Mouse (Mus musculus) midbrain, postnatal 0 days (tissue): ENCODE measurements around the gene Gpr183. TPM values are rescaled to one million over a fixed set of nuclear protein-coding genes. Genes with fewer than 3 reads are reported as not detected.

Experiments
- ATAC-seq: fragments of 200-750 bp; cut with Nextera tagmentation; 2 replicates; pipeline ENCODE4 v1.8.0; 2017; ENCODE audit warnings: moderate number of reproducible peaks, mild to moderate bottlenecking, moderate TSS enrichment, moderate library complexity; ENCODE audit not compliant: low FRiP score
- DNase-seq: peaks from one replicate; pipeline ENCODE4 v3.0.0-alpha.2; 2015; ENCODE audit warnings: low spot score
- H3K27ac ChIP-seq: fragments of 300-500 bp; sonication (generic); 2 replicates; pipeline ENCODE4 v1.5.1; 2014; ENCODE audit warnings: low read depth, mild to moderate bottlenecking, low read length, mixed read lengths
- H3K27me3 ChIP-seq: fragments of 300-500 bp; sonication (generic); 2 replicates; pipeline ENCODE4 v1.6.1; 2014; ENCODE audit warnings: low read length, control low read depth, mixed read lengths; ENCODE audit not compliant: insufficient read depth
- H3K36me3 ChIP-seq: fragments of 300-500 bp; sonication (generic); 2 replicates; pipeline ENCODE4 v1.6.1; 2014; ENCODE audit warnings: low read length, control low read depth, mixed read lengths; ENCODE audit not compliant: insufficient read depth
- H3K4me1 ChIP-seq: fragments of 300-500 bp; sonication (generic); 2 replicates; pipeline ENCODE4 v1.6.1; 2014; ENCODE audit warnings: mild to moderate bottlenecking, control low read depth, antibody characterized with exemption, low read length, mixed read lengths; ENCODE audit not compliant: insufficient read depth
- H3K4me2 ChIP-seq: fragments of 300-500 bp; sonication (generic); 2 replicates; pipeline ENCODE4 v1.6.1; 2014; ENCODE audit warnings: low read depth, mild to moderate bottlenecking, low read length, mixed read lengths; ENCODE audit not compliant: poor library complexity, severe bottlenecking
- H3K4me3 ChIP-seq: fragments of 300-500 bp; sonication (generic); 2 replicates; pipeline ENCODE4 v1.5.1; 2014; ENCODE audit warnings: low read depth, mild to moderate bottlenecking, low read length, moderate library complexity
- H3K9ac ChIP-seq: fragments of 300-500 bp; sonication (generic); replicated peaks from 2 replicates; pipeline ENCODE4 v1.6.1; 2014; ENCODE audit warnings: mild to moderate bottlenecking, low read length, moderate library complexity, mixed read lengths; ENCODE audit not compliant: poor library complexity, severe bottlenecking
- H3K9me3 ChIP-seq: fragments of 300-500 bp; sonication (generic); 2 replicates; pipeline ENCODE4 v1.6.1; 2016; ENCODE audit warnings: low read length, control low read depth
- CTCF ChIP-seq: IDR thresholded peaks from 2 replicates; pipeline ENCODE4 v1.5.1; 2016; ENCODE audit warnings: antibody characterized with exemption, mild to moderate bottlenecking
- WGBS: fragments of 180-500 bp; shearing (Covaris S2); extraction: QIAGEN DNeasy Blood & Tissue Kit; methylation state at CpG from one replicate; pipeline ENCODE4 v1.1.7; 2014; 5-methylcytosine and 5-hydroxymethylcytosine counted together
- polyA plus RNA-seq: library from polyadenylated mRNA; unstranded; fragments of >200 nt; fragmentation: Nextera tagmentation; extraction: Ambion mirVana; gene quantifications from 2 replicates; pipeline ENCODE4 v1.2.1, GENCODE M21; 2015
- total RNA-seq: library from RNA; depleted of rRNA; stranded (reverse); fragments of >200 nt; gene quantifications from 2 replicates; pipeline ENCODE4 v1.2.3, GENCODE M21; 2014

The Gpr183 gene
- total and polyA plus RNA-seq, 2 experiments from 2014 or later = 0.49 to 1.3 TPM

DNA sequence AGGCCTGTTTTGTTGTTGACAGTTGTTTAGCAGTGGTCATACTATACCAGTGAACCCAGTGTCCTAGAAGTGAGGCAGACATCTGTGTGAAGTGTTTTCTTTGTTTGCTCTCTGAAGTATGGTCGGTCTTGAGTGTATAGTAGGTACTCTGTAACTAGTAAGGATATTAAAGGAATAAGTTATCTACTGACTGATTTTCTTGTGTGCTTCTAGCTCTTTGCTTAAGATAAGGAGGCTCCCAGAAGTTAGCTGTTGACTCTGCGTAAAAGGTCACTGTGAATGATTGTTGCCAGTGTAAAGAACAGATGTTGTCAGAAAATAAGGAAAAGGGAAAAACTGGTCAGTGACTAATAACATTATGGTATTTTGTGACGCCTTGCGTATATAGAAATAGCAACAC lies 2.1 kb upstream of the Gpr183 start:
- no peaks in the 10 kb centered on the region for H3K27me3 ChIP-seq
- H3K27ac ChIP-seq = no peak overlapping the region
- no peak for TF ChIP-seq CTCF
- WGBS = 92% methylated on average over 4 of the region's 4 CpGs
- no peak overlapping the region for H3K4me3 ChIP-seq
- H3K9me3 ChIP-seq = no peaks in the 10 kb centered on the region
- H3K4me1 ChIP-seq = no peaks in the 10 kb centered on the region
- H3K36me3 ChIP-seq = no peaks in the 10 kb centered on the region
- no peak overlapping the region for H3K4me2 ChIP-seq
- no peak overlapping the region for H3K9ac ChIP-seq
- ATAC-seq (no peak), DNase-seq (no peak)

DNA sequence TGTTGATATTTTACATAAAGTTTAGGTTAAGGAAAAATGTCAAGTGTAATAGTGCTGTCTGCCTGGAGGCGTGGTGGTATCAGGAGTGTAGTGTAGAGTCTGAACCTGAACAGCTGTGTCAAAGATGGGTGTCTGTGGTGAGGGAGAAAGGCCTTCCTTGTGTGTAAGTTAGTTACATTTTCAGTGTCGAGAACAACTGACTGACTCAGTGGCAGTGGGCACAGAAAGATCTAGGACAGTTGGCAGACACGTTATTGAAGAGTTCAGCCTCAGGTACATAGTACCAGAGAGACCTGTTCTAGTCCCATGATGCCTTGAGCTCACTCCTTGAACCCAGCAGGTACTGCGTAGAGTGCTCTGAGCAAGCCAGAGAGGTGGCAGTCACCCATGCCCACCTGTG lies 466 bp upstream of the Gpr183 start:
- Histone ChIP-seq H3K36me3 (no peaks in the 10 kb centered on the region), H3K27ac (no peak overlapping the region), H3K9ac (no peak overlapping the region), H3K4me3 (no peak overlapping the region), H3K4me1 (no peaks in the 10 kb centered on the region), H3K4me2 (no peak overlapping the region), H3K9me3 (no peaks in the 10 kb centered on the region), H3K27me3 (no peaks in the 10 kb centered on the region)
- DNase-seq (no peak), ATAC-seq (no peak)
- WGBS = 91% methylated on average over 4 of the region's 4 CpGs
- no peak for TF ChIP-seq CTCF

DNA sequence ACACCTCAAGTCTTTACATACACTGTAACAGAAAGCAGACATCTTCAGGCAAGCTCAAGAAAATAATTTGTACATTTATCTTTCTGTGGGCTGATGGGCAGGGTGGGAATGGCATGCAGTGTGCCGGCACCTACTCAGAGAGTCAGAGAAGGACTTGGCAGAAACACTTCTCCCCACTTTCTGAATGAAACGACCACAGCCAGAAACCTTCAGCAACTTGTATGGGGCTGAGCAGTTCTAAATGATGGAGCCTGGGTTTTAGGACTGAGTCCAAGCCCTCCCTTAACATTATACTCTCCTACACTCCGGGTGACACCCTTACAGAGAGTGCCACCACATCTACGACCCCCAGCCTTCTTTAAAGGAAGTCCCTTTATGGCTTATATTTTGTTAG lies 1.1 kb downstream of the Gpr183 start:
- Histone ChIP-seq H3K27ac (no peak overlapping the region; the same call in 1 of the 2 replicates), H3K27me3 (no peaks in the 10 kb centered on the region), H3K4me1 (no peaks in the 10 kb centered on the region), H3K9me3 (no peaks in the 10 kb centered on the region), H3K9ac (no peak overlapping the region), H3K36me3 (no peaks in the 10 kb centered on the region), H3K4me2 (no peak overlapping the region), H3K4me3 (no peak overlapping the region)
- peak; percentile 13 for DNase-seq
- WGBS = 62% methylated on average over 4 of the region's 4 CpGs
- ATAC-seq = no peak
- no peak for TF ChIP-seq CTCF

DNA sequence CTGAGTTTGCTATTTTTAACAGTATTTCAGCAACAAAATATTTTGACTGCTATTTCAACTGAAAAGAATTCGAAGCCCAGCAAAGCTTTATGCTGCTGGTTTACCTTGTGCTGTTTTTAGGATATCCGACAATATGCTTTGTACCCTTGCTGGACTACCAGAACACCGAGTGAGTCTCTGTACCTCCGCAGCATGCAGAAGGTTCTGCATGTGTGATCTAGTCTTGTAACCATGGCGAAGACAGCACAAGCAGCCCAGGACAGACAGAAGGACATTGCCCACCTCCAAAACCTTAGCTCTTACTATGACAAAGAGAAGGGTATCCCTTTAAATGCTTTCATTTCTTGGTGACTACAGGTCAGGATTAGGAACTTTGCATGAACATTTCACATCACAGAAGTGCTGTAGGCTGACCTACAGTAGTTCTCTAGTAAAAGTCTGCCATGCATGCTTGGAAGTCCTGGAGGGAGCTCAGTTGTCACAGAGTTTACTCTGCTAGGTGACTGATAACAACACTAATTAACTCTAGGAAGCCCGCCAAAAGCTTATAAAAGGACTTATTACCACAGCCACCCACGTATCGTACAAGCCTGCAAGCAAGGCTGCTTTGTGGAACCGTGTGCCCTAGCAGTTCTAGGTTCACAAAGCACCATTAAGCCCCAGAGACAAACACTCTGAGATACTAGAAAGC lies 1.6 kb downstream of the Gpr183 start:
- peak; percentile 55 for DNase-seq
- TF ChIP-seq CTCF = no peak
- Histone ChIP-seq H3K4me2 (no peak overlapping the region), H3K27ac (no peak overlapping the region; the same call in 1 of the 2 replicates), H3K27me3 (no peaks in the 10 kb centered on the region), H3K4me1 (no peaks in the 10 kb centered on the region), H3K9ac (no peak overlapping the region), H3K9me3 (no peaks in the 10 kb centered on the region), H3K4me3 (no peak overlapping the region), H3K36me3 (no peaks in the 10 kb centered on the region)
- WGBS = 72% methylated on average over 9 of the region's 9 CpGs
- ATAC-seq = no peak

DNA sequence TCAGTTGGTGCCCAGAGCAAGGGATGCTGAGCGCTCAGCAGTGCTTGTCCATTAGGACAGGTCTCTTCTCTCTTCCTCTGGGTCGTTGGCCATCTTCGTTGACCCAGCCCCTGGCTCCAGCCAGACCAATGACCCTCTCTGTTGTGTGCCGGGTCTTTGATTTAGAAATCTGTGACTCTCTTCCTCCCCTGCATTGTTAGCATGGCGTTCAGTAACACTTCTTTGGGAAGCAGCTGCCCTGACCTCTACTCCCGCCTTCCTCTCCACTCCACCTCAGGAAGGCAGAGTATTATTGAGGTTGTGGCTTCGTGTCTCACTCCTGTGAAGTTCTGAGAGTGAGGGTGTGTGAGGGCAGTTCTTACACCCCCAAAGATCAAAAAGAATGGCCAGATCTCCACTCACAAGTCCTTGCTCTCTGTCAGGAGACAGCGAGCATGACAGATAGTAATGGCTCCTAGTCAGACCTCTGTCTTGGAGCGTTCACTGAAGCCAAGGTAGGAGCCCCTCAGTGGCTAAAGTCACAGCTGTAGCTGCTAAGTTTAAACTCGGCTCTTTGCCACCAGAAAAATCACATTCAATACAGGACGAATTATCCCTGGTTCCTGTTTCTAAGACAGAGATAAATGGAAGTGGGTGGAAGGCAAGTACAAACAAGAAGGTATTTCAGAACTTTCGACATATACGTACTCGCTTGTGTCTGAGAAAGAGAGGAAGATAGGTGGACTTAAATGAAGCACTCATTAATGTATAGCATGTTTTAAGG lies 2.7 kb downstream of the Gpr183 start:
- ATAC-seq (no peak), DNase-seq (no peak)
- no peaks in the 10 kb centered on the region for H3K36me3 ChIP-seq
- no peak overlapping the region for H3K4me2 ChIP-seq
- 84% methylated on average over 14 of the region's 14 CpGs for WGBS
- no peak for TF ChIP-seq CTCF
- no peaks in the 10 kb centered on the region for H3K4me1 ChIP-seq
- no peaks in the 10 kb centered on the region for H3K9me3 ChIP-seq
- H3K4me3 ChIP-seq = no peak overlapping the region
- H3K9ac ChIP-seq = no peak overlapping the region
- H3K27ac ChIP-seq = no peak overlapping the region
- no peaks in the 10 kb centered on the region for H3K27me3 ChIP-seq

DNA sequence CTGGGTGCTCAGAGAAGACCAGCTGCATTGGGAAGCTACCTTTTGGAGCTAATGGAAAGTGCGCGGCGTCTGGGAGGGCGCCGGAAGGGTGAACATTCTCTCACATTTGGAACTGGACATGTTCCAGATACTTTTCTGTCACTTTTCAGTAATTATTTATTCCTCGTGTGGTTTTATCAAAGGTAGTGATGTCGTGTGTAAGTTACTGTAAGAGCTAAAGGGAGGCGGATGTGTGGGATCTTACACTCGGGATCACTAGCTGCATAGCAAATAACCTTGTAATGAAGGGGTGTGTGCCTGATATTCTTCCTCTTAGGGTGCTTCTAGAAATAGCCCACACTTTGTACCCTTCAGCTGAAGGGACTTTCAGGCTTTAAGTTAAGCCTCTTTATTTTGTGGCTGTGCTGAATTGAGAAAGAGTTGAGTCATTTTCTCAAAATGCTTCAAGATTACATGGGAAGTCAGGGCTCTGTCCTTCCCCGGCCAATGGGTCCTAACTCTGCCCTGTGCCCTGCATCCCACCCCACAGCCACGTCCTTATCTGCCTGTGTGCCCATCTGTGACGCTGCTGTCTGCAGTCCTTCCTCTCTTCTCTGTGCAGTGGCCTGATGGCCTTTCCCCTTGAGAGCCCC lies 3.4 kb downstream of the Gpr183 start:
- H3K4me3 ChIP-seq = no peak overlapping the region
- ATAC-seq (no peak), DNase-seq (no peak)
- no peaks in the 10 kb centered on the region for H3K9me3 ChIP-seq
- H3K27ac ChIP-seq = no peak overlapping the region
- H3K27me3 ChIP-seq = no peaks in the 10 kb centered on the region
- TF ChIP-seq CTCF = no peak
- H3K36me3 ChIP-seq = no peaks in the 10 kb centered on the region
- H3K9ac ChIP-seq = no peak overlapping the region
- no peaks in the 10 kb centered on the region for H3K4me1 ChIP-seq
- WGBS = 82% methylated on average over 12 of the region's 12 CpGs
- H3K4me2 ChIP-seq = no peak overlapping the region
